Mouse (Mus musculus): Measurements from ENCODE around the gene Cep85l. TPM values are rescaled to one million over a fixed set of nuclear protein-coding genes. Genes with fewer than 3 reads are reported as not detected.

Gene Cep85l
- total RNA-seq, 2 experiments from 2014 or later: 30.7 to 44.0 TPM

Other genes starting within 250 kb of the Cep85l start
- gene Pln, start 42.3 kb downstream of the Cep85l start, total RNA-seq (2021): 10 to 100 TPM in 1 of 2 experiments, 1 to 10 TPM in 1; 8.1 to 69.3 TPM
- 10 to 100 TPM; 22.1 to 26.2 TPM for gene Asf1a, start 216.8 kb upstream of the Cep85l start, total RNA-seq (2021)